Mouse (Mus musculus): ENCODE data around the gene Necab2. TPM values are rescaled to one million over a fixed set of nuclear protein-coding genes. Genes with fewer than 3 reads are reported as not detected.

Necab2 gene
- total RNA-seq, 2 experiments from 2014 or later, result 0.33 to 0.59 TPM

DNA sequence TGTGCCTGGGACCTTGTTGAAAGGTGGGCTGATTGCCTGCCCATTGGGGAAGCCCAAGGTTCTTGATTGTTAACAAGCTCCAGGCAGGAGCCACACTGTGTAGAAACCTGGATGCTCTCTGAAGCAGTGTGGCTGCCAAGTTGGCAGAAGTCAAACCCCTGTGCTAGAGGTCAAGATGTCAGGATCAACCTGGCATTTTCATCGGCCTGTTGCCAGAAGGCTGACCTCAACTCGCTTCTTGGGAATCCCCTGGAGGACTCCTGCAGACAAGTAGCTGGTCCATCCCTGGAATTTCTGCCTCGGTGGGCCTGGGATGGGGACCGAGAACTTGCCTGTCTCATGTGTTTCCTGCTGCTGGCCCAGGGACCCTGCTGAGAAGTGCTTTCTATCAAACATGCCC lies 55.6 kb downstream of the Necab2 start:
- intact Hi-C loops (cut with DNase I; ENCODE audit: low total_unique reads), result no loop called here
- DNase-seq, result no peak

DNA sequence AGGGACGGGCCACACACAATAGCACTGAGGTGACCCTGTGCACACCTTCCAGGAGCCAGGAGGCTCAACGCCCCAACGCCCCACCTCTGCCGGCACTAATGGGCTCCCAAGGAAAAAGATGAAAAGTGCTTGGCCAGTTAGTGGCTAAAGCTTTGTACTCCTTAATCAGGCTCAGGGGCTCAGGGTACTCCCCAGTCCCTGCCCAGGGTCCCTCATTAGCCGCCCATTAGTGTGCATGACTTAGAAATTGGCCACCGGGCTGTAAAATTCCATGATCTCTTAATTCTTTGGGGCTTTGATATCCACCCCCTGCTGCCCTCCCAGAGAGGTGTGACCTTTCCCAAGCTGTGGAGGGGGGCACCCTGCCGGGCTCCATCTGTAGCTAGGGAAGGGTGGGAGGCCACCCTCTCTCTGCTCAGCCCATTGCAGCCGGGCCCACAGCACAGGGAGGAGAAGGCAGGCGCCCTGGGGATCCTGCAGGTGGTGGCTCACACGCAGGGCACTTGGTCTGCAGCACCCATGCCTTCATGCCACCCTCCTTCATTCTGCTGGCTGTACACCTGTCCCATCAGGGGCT lies 56.8 kb downstream of the Necab2 start:
- intact Hi-C loops (cut with DNase I; ENCODE audit: low total_unique reads), result no loop called here
- no peak for DNase-seq

DNA sequence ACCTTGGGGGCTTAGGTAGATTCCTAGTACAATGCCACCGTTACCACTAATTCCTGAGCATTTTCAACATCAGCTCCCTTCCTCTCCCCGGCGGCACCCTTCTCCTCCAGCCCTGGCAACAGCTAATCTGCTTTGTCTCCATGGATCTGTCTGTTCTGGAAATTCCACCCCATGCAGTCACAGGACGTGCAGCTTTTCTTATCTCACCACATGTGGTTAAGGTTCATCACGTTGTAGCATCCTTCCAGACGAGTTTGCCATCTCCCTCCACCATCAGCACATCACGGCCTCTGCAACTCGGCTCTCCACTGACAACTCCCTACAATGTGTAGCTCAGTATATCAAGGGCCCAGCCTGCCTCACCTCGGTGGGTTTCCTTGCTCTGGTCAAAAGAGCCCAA lies 59.0 kb downstream of the Necab2 start:
- DNase-seq, result no peak
- intact Hi-C loops (cut with DNase I; ENCODE audit: low total_unique reads), result no loop called here

DNA sequence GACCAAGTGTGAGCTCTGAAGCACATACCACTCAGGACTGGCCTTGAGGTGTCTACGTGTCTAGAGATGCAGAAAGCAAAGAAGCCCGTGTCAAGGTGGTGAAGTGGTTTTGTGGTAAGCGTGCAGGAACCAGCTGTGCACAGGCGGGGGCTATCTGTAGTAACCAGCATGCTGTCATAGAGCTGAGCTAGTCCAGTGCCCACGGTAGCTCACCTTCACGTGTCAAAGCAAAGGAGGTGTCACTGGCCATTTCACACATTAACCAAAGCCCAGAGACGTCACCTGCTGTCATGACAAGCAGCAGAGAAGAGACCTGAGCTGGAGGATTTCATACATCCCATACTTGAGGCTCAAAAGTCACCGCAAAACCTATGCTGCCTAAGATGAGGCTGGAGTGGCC lies 59.6 kb downstream of the Necab2 start:
- no peak for DNase-seq
- intact Hi-C loops (cut with DNase I; ENCODE audit: low total_unique reads), result no loop called here

DNA sequence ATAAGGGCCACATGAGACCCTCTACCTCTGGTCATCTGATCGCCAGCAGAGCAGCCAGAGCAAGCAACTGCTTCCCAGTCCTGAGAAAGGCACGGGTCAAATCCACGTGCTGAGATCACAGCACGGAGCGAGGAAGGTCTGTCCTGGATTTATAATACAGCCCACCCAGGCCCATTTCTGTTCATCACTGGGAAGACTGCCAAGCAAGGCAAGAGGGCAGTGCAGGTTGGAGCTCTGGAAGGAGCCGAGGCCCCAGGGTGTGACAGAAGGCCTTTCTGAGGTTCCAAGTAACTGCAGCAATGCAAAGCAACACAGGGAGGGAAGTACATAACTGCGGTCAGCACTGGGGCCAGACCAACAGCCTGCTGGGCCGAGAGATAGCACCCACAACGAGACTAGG lies 64.0 kb downstream of the Necab2 start:
- intact Hi-C loops (cut with DNase I; ENCODE audit: low total_unique reads), result no loop called here
- DNase-seq, result no peak

DNA sequence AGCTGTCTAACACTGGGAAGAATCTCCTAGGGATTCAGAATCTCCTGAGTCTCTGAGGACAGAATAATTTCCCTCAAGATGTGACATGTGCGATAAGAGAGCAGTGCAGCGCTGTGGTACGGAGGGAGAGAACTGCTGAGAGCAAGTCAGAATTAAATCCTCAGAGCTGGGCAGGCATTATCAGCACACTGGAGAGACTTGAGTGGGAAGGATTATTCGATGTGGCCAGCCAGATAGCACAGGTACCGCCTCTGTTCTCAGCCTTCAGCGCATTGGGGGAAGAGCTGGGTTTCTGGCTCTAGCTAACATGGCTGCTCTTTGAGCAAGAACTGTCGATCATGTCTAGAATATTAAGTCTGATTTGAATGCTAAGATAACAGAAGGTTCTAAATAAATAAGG lies 65.2 kb downstream of the Necab2 start:
- no peak for DNase-seq
- intact Hi-C loops (cut with DNase I; ENCODE audit: low total_unique reads), result no loop called here

DNA sequence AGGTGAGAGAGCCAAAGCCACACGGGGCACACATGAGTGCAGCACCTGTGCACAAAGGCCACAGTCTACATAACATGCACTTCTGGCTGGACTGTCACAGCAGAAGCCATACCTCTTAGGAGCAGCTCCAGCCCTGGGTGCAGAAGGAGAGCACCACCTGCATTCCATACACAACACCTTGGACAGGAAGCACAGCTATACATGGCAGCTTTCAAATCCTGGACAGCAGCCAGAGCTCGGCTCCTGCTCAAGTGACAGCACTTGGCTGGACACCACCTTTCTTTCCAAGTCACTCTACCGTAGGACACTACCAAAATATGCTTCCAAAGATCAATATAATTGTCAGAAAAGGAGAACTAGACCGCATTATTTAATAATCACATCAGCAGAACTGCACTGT lies 66.9 kb downstream of the Necab2 start:
- DNase-seq, result no peak
- intact Hi-C loops (cut with DNase I; ENCODE audit: low total_unique reads), result no loop called here

DNA sequence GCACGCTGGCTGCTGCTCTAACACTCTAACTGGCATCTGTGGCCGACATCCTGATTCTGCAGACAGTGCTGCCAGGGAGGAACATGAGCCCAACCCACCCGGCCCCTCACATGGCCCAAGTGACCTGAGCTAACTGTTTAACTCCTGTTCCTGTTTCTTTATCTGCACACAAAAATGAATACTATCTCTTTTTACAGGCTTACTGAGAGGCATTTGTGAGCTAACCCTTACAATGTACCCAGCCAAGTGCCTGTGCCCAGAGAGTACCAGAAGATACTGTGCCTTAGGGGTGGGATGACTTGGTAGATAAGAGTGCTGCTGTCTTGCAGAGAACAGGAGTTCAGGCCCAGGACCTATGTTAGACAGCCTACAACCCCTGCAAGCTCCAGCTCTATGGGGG lies 68.4 kb downstream of the Necab2 start:
- intact Hi-C loops (cut with DNase I; ENCODE audit: low total_unique reads), result no loop called here
- no peak for DNase-seq

DNA sequence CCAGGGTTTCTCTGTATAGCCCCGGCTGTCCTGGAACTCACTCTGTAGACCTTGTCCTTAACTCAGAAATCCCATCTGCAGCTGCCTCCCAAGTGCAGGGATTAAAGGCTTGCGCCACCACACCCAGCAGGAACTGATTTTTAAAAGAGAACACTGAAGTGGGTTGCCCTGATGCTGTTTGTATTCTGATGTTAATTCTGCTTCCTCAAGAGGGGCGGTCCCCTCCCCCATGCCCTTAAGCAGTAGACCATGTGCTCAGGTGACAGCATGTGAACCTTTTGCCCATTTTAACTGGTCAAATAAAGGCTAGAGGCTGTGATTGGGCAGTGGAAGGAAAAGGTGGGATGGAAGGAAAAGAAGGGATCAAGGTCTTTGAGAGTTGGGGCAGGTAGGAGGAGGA lies 69.2 kb downstream of the Necab2 start:
- intact Hi-C loops (cut with DNase I; ENCODE audit: low total_unique reads), result no loop called here
- no peak for DNase-seq

DNA sequence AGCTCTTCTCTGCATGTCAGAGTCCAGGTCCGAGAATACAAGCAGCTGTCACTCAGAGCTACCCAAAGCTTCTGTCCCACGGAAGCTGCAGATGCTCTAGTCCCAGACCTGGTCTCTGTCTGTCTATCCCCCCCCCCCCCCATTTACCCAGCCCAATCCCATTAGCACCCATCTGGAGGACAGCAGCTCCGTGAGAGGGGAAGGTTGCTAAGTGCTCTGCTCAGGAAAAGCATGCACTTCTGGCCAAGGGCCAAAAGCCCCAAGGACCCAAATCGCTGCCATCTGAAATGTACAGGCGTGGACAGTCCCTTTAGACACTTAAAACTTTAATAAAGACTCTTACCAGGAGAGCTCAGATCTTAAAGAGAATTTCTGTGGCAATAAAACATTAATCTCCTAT lies 70.2 kb downstream of the Necab2 start:
- no peak for DNase-seq
- intact Hi-C loops (cut with DNase I; ENCODE audit: low total_unique reads), result no loop called here

DNA sequence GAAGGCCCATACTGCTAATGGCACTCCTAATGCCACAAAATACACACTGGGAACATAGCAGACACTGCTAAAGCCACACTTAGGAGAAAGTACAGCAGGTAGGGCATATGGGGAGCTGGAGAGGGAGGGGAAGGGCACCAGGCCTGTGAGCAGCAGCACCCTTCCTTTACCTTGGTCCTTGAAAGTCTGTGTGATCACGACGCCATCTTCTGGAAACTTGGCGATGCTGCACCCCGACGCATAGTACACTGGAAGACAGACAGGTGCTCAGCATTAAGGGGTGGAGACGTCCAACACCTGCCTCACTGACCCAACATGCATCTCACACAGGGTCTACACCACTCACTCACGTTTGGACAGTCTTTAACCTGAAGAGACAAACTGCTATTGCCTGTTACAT lies 73.6 kb downstream of the Necab2 start:
- intact Hi-C loops (cut with DNase I; ENCODE audit: low total_unique reads), result no loop called here
- no peak for DNase-seq

Other genes starting within 250 kb of the Necab2 start
- 100 to 1,000 TPM; 158 to 164 TPM for gene Hsbp1, start 102.2 kb upstream of the Necab2 start, total RNA-seq (2021)
- gene Mlycd, start 51.8 kb upstream of the Necab2 start, total RNA-seq (2021), result 10 to 100 TPM; 67.6 to 94.0 TPM
- 1 to 10 TPM; 3.9 to 5.1 TPM for gene Osgin1, start 12.6 kb upstream of the Necab2 start, total RNA-seq (2021)
- gene Slc38a8, start 55.0 kb downstream of the Necab2 start, total RNA-seq (2021), result not detected
- 10 to 100 TPM; 37.3 to 39.3 TPM for gene Mbtps1, start 112.0 kb downstream of the Necab2 start, total RNA-seq (2021)
- gene Hsdl1, start 128.5 kb downstream of the Necab2 start, total RNA-seq (2021), result 10 to 100 TPM; 12.6 to 13.7 TPM
- not detected for gene Dnaaf1, start 128.5 kb downstream of the Necab2 start, total RNA-seq (2021)
- 1 to 10 TPM; 3.5 to 3.6 TPM for gene Taf1c, start 158.5 kb downstream of the Necab2 start, total RNA-seq (2021)
- not detected for gene Adad2, start 166.0 kb downstream of the Necab2 start, total RNA-seq (2021)
- 1 to 10 TPM; 1.6 to 4.4 TPM for gene Kcng4, start 189.0 kb downstream of the Necab2 start, total RNA-seq (2021)
- gene Wfdc1, start 219.6 kb downstream of the Necab2 start, total RNA-seq (2021), result 10 to 100 TPM; 65.6 to 68.3 TPM

All from gastrocnemius, postnatal 14 days (tissue).